ENCODE assay signal across 8 mouse cellular contexts in the genomic region with DNA sequence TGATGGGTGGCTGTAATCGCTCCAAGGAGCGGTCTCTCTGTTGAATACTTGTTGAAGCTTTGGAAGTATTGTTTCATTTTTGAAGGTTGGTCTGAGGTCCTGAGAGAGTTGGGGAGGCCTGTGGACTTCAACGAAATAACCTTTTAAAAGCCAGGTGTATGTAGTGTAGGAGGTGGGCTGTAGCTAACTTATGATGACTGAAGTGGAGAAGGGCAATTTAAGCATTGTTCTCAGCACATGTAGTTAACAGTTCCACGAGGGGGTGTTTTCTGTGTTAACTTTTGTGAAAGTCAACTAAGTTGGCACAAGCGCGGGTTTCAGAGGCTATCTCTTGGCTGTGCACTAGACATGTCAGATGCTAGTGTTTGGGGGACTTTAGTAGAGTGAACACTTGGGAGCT. TPM values are rescaled to one million over a fixed set of nuclear protein-coding genes. Genes with fewer than 3 reads are reported as not detected.
DNase-seq lines count a peak whose midpoint lies in the region; ATAC-seq and TF ChIP-seq lines count a peak whose summit lies in the region.

No protein-coding gene starts in this region.

- H3K36me3 ChIP-seq in kidney, embryonic 16.5 days (ENCODE audit: insufficient read depth, low read length): no peaks in the 10 kb centered on the region
- H3K36me3 ChIP-seq in hindbrain, embryonic 12.5 days: no peaks in the 10 kb centered on the region
- H3K36me3 ChIP-seq in midbrain, embryonic 13.5 days: no peaks in the 10 kb centered on the region

- no peak for TF ChIP-seq POLR2A in cortical plate, adult 2 months (IDR thresholded peaks at IDR 0.05; ENCODE audit: extremely low read depth, insufficient read depth, low read length)

- ATAC-seq in kidney, embryonic 16.5 days (ENCODE audit: low FRiP score, low TSS enrichment): no peak
- ATAC-seq in hindbrain, embryonic 12.5 days (ENCODE audit: low FRiP score): no peak
- ATAC-seq in midbrain, embryonic 13.5 days: no peak

- H3K4me1 ChIP-seq in kidney, embryonic 16.5 days (ENCODE audit: insufficient read depth, low read length): peaks cover 14% of the 10 kb centered on the region
- no peaks in the 10 kb centered on the region for H3K4me1 ChIP-seq in cortical plate, adult 2 months (ENCODE audit: control insufficient read depth, insufficient read depth, low read length)
- H3K4me1 ChIP-seq in hindbrain, embryonic 12.5 days: peaks cover 16% of the 10 kb centered on the region
- H3K4me1 ChIP-seq in midbrain, embryonic 13.5 days (replicated peaks): peaks cover 21% of the 10 kb centered on the region

- peak overlapping the region; percentile 69 for H3K4me2 ChIP-seq in kidney, embryonic 16.5 days (replicated peaks; ENCODE audit: low read depth, low read length)
- peak overlapping the region; percentile 63 for H3K4me2 ChIP-seq in hindbrain, embryonic 12.5 days (replicated peaks)
- H3K4me2 ChIP-seq in midbrain, embryonic 13.5 days (replicated peaks): peak overlapping the region; percentile 61

- H3K27ac ChIP-seq in kidney, embryonic 16.5 days (ENCODE audit: low read length): no peak overlapping the region
- H3K27ac ChIP-seq in cortical plate, adult 2 months (ENCODE audit: insufficient read depth, low read length): no peak overlapping the region
- H3K27ac ChIP-seq in hindbrain, embryonic 12.5 days: no peak overlapping the region
- H3K27ac ChIP-seq in midbrain, embryonic 13.5 days: no peak overlapping the region

- peak overlapping the region; percentile 93 for H3K9ac ChIP-seq in kidney, embryonic 16.5 days (replicated peaks; ENCODE audit: low read length)
- peak overlapping the region; percentile 96 for H3K9ac ChIP-seq in hindbrain, embryonic 12.5 days
- peak overlapping the region; percentile 95; the same call in 1 of the 2 replicates for H3K9ac ChIP-seq in midbrain, embryonic 13.5 days (replicated peaks)

- TF ChIP-seq CTCF in cortical plate, adult 2 months (IDR thresholded peaks at IDR 0.05; ENCODE audit: extremely low read depth, insufficient read depth, low read length): no peak

- H3K9me3 ChIP-seq in kidney, embryonic 16.5 days (ENCODE audit: low read length): no peaks in the 10 kb centered on the region
- H3K9me3 ChIP-seq in hindbrain, embryonic 12.5 days (replicated peaks): no peaks in the 10 kb centered on the region
- H3K9me3 ChIP-seq in midbrain, embryonic 13.5 days: no peaks in the 10 kb centered on the region

- WGBS in kidney, embryonic 16.5 days: 49% methylated on average over 6 of the region's 6 CpGs
- 48% methylated on average over 6 of the region's 6 CpGs for WGBS in hindbrain, embryonic 12.5 days
- 54% methylated on average over 6 of the region's 6 CpGs for WGBS in midbrain, embryonic 13.5 days

- H3K27me3 ChIP-seq in kidney, embryonic 16.5 days (ENCODE audit: insufficient read depth, low read length): no peaks in the 10 kb centered on the region
- no peaks in the 10 kb centered on the region for H3K27me3 ChIP-seq in hindbrain, embryonic 12.5 days
- H3K27me3 ChIP-seq in midbrain, embryonic 13.5 days: no peaks in the 10 kb centered on the region

- H3K4me3 ChIP-seq in kidney, embryonic 16.5 days (ENCODE audit: low read length): peak overlapping the region; percentile 85
- peak overlapping the region; percentile 99; the same call in 1 of the 2 replicates for H3K4me3 ChIP-seq in cortical plate, adult 2 months (ENCODE audit: insufficient read depth, low read length)
- peak overlapping the region; percentile 89 for H3K4me3 ChIP-seq in hindbrain, embryonic 12.5 days
- peak overlapping the region; percentile 87 for H3K4me3 ChIP-seq in midbrain, embryonic 13.5 days (replicated peaks)

- DNase-seq in kidney, adult 9 months: no peak
- DNase-seq in frontal cortex, postnatal 36 days (ENCODE audit: low spot score in 2 of 2): no peak
- no peak for DNase-seq in gastrocnemius, postnatal 25 days
- no peak for DNase-seq in urinary bladder, adult 18-20 months (ENCODE audit: low spot score in 2 of 2)

RNA-seq across cellular contexts. Expression of a gene that starts 1.3 kb away (rescaled TPM):
- polyA plus RNA-seq in kidney, embryonic 16.5 days (2015; fragmentation: Nextera tagmentation; extraction: Ambion mirVana): 28.2 and 33.4 TPM in 2 replicates
- 28.6 and 30.7 TPM in 2 replicates for polyA plus RNA-seq in cortical plate, adult 2 months (2012; rRNA removed)
- polyA plus RNA-seq in hindbrain, embryonic 12.5 days (2016; fragmentation: Nextera tagmentation; extraction: Ambion mirVana): 38.6 and 44.8 TPM in 2 replicates
- 34.1 and 37.1 TPM in 2 replicates for polyA plus RNA-seq in midbrain, embryonic 13.5 days (2015; fragmentation: Nextera tagmentation; extraction: Ambion mirVana)
- total RNA-seq in gastrocnemius, postnatal 25 days (2021): 10 to 100 TPM; 15.7 to 17.2 TPM

RNA-seq across cellular contexts. Expression of a gene that starts 8.9 kb away (rescaled TPM):
- 34.0 and 43.6 TPM in 2 replicates for polyA plus RNA-seq in kidney, embryonic 16.5 days (2015; fragmentation: Nextera tagmentation; extraction: Ambion mirVana)
- 32.1 and 33.6 TPM in 2 replicates for polyA plus RNA-seq in cortical plate, adult 2 months (2012; rRNA removed)
- polyA plus RNA-seq in hindbrain, embryonic 12.5 days (2016; fragmentation: Nextera tagmentation; extraction: Ambion mirVana): 37.1 and 39.3 TPM in 2 replicates
- 32.9 and 38.1 TPM in 2 replicates for polyA plus RNA-seq in midbrain, embryonic 13.5 days (2015; fragmentation: Nextera tagmentation; extraction: Ambion mirVana)
- 10 to 100 TPM; 25.9 to 26.7 TPM for total RNA-seq in gastrocnemius, postnatal 25 days (2021)
